Mouse (Mus musculus) lung, adult 10 weeks (tissue): ENCODE results near the gene Rab1a. TPM values are rescaled to one million over a fixed set of nuclear protein-coding genes. Genes with fewer than 3 reads are reported as not detected.

ENCODE experiments used
- polyA plus RNA-seq: library from polyadenylated mRNA; stranded (reverse); fragments of 350-450 nt; fragmentation: Illumina TruSeq; extraction: RNeasy Lipid Tissue Mini Kit (QIAGEN cat#74804); gene quantifications from one replicate; pipeline ENCODE4 v1.2.3, GENCODE M21; 2014; ENCODE audit warnings: low read depth, low replicate concordance; ENCODE audit not compliant: insufficient read depth

Rab1a gene
- polyA plus RNA-seq: 139 TPM

GRCm38 (mm10) chr11:20200713-20201575 is at the start of gene Rab1a:
TSS of gene Rab1a (plus strand) at chr11:20201432.

DNA sequence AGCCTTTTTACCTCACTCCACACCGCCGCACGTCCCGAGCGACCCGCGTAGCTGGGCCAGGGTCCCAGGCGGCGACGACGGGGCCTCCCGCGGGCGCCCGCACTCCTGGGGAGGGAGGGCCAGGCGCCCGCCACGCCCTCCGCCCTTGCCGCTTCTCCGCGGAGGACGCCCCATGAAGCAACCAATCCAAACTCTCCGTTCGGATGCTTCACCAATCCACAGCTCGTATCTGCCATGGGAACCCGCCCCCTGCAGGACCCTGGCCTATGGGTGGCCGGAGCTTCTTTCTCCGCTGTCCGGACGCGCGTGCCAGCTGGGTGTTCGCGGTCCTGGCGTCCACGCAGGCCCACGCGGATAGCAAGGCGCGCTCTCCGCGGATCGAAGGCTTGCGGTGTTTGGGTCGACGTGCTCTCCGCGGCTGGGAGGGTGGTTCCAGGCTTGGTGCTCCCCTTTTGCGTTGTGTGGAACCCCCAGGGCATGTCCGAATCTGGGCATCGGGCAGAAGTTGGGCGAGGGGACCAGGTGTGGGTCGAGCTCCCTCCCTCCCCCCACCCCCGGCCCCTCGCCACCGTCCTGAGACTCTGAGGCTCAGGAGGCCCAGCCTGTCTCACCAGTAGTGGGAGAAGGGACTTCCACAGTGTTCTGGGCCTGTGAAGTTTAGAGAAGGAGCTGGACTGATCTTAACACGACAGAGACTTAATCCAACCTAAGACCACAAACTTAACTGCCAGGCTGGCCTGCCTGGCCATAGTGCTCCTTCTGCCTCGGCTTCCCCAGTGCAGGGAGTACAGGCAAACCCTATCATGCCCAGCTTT is 48.3 kb downstream of the Rab1a start, which contains the start of gene Cep68:
Gene Cep68 (minus strand): TSS at position 134 of the 815 bp plus-strand sequence.

Other genes with a start within 250 kb of the Rab1a start
- 81.5 TPM for gene Actr2, start 88.5 kb upstream of the Rab1a start, polyA plus RNA-seq
- 6.4 TPM for gene Cep68, start 48.0 kb downstream of the Rab1a start, polyA plus RNA-seq
- 9.0 TPM for gene Slc1a4, start 131.3 kb downstream of the Rab1a start, polyA plus RNA-seq